Mouse (Mus musculus) CH12.LX (cell line): ENCODE measurements around the gene Acot12. TPM values are rescaled to one million over a fixed set of nuclear protein-coding genes. Genes with fewer than 3 reads are reported as not detected.

ENCODE experiments used
- DNase-seq: peaks from one replicate; pipeline ENCODE4 v3.0.0-alpha.2; 2013; ENCODE audit errors: extremely low read depth
- H3K27ac ChIP-seq: 2 replicates; pipeline ENCODE4 v1.5.1; 2012; ENCODE audit warnings: low read depth, mild to moderate bottlenecking, control low read depth, moderate library complexity; ENCODE audit not compliant: insufficient read depth
- H3K27me3 ChIP-seq: replicated peaks from 2 replicates; pipeline ENCODE3; 2012; ENCODE audit warnings: inconsistent platforms
- H3K36me3 ChIP-seq, 2 experiments: replicated peaks in 1 of 2; 2 replicates each; pipeline versions ENCODE3 to v1.6.1; 2012; ENCODE audit warnings: inconsistent platforms in 1 of 2, low read length in 1 of 2, mild to moderate bottlenecking in 1 of 2, mixed read lengths in 1 of 2, moderate library complexity in 1 of 2; ENCODE audit not compliant: control insufficient read depth in 1 of 2, insufficient read depth in 1 of 2
- H3K4me1 ChIP-seq, 2 experiments: 2 replicates each; pipeline ENCODE4 v1.6.1; 2012; ENCODE audit warnings: inconsistent platforms in 1 of 2, moderate library complexity in 1 of 2; ENCODE audit not compliant: insufficient read depth in 2 of 2, control insufficient read depth in 1 of 2
- H3K4me2 ChIP-seq: 2 replicates; pipeline ENCODE4 v1.6.1; 2012; ENCODE audit warnings: low read depth, mild to moderate bottlenecking, control low read depth; ENCODE audit not compliant: poor library complexity, insufficient read depth, severe bottlenecking
- H3K4me3 ChIP-seq, 3 experiments: fragments of 150-350 bp in 1 of 3; sonication (generic) in 1 of 3; replicated peaks in 1 of 3; 2 replicates each; pipeline versions ENCODE3 to v1.5.1; 2011 to 2012; ENCODE audit warnings: low read depth in 2 of 3, low read length in 2 of 3, mild to moderate bottlenecking in 2 of 3, moderate library complexity in 2 of 3, control low read depth in 1 of 3, improper control_type of control experiment in 1 of 3, inconsistent platforms in 1 of 3, mixed read lengths in 1 of 3; ENCODE audit not compliant: poor library complexity in 1 of 3
- H3K79me2 ChIP-seq: replicated peaks from 2 replicates; pipeline ENCODE4 v1.6.1; 2012; ENCODE audit warnings: mild to moderate bottlenecking, moderate library complexity; ENCODE audit not compliant: control insufficient read depth, poor library complexity, insufficient read depth, severe bottlenecking; ENCODE audit errors: extremely low read depth
- H3K9ac ChIP-seq: 2 replicates; pipeline ENCODE4 v1.6.1; 2012; ENCODE audit warnings: low read depth, mild to moderate bottlenecking, control low read depth, moderate library complexity; ENCODE audit not compliant: insufficient read depth
- H3K9me3 ChIP-seq: replicated peaks from 2 replicates; pipeline ENCODE3; 2012; ENCODE audit warnings: low read length, inconsistent platforms, mixed read lengths
- BHLHE40 ChIP-seq: IDR thresholded peaks from 2 replicates; pipeline ENCODE4 v1.6.1; 2011; ENCODE audit warnings: mild to moderate bottlenecking, low read depth, low read length, improper control_type of control experiment
- CHD1 ChIP-seq: IDR thresholded peaks from 2 replicates; pipeline ENCODE4 v1.6.1; 2012; ENCODE audit warnings: low read depth, low read length, improper control_type of control experiment, inconsistent platforms
- CTCF ChIP-seq, 2 experiments: IDR thresholded peaks in 1 of 2; conservative IDR thresholded peaks in 1 of 2; 2 replicates each; pipeline ENCODE4 v1.5.1; 2011 to 2012; ENCODE audit warnings: low read depth in 2 of 2, low read length in 2 of 2, improper control_type of control experiment in 1 of 2, inconsistent platforms in 1 of 2, mild to moderate bottlenecking in 1 of 2, moderate library complexity in 1 of 2
- ELF1 ChIP-seq: IDR thresholded peaks from 2 replicates; pipeline ENCODE4 v1.6.1; 2014; ENCODE audit warnings: low read depth, mild to moderate bottlenecking, inconsistent platforms, low read length, improper control_type of control experiment
- EP300 ChIP-seq: IDR thresholded peaks from 2 replicates; pipeline ENCODE4 v1.6.1; 2011; ENCODE audit warnings: low read length, improper control_type of control experiment
- JUN ChIP-seq: IDR thresholded peaks from 2 replicates; pipeline ENCODE4 v1.6.1; 2011; ENCODE audit warnings: low read depth, mild to moderate bottlenecking, low read length, improper control_type of control experiment, moderate library complexity; ENCODE audit not compliant: insufficient read depth
- KAT2A ChIP-seq: IDR thresholded peaks from 2 replicates; pipeline ENCODE4 v1.6.1; 2012; ENCODE audit warnings: low read length, improper control_type of control experiment, inconsistent platforms; ENCODE audit not compliant: insufficient replicate concordance
- MAZ ChIP-seq: IDR thresholded peaks from 2 replicates; pipeline ENCODE4 v1.6.1; 2012; ENCODE audit warnings: low read depth, mild to moderate bottlenecking, inconsistent platforms, low read length, improper control_type of control experiment, moderate library complexity
- NELFE ChIP-seq: IDR thresholded peaks from 2 replicates; pipeline ENCODE4 v1.6.1; 2011; ENCODE audit warnings: low read depth, low read length, improper control_type of control experiment
- NRF1 ChIP-seq: IDR thresholded peaks from 2 replicates; pipeline ENCODE4 v1.6.1; 2014; ENCODE audit warnings: low read depth, mild to moderate bottlenecking, inconsistent platforms, low read length, improper control_type of control experiment, moderate library complexity
- PAX5 ChIP-seq: IDR thresholded peaks from 2 replicates; pipeline ENCODE4 v1.6.1; 2012; ENCODE audit warnings: low read length, inconsistent platforms, mixed read lengths
- POLR2AphosphoS2 ChIP-seq: IDR thresholded peaks from 2 replicates; pipeline ENCODE4 v1.6.1; 2011; ENCODE audit warnings: low read depth, low read length, improper control_type of control experiment
- RCOR1 ChIP-seq: conservative IDR thresholded peaks from 2 replicates; pipeline ENCODE4 v1.6.1; 2012; ENCODE audit warnings: low read depth, mild to moderate bottlenecking, inconsistent platforms, low read length, improper control_type of control experiment
- SIN3A ChIP-seq: IDR thresholded peaks from 2 replicates; pipeline ENCODE4 v1.6.1; 2012; ENCODE audit warnings: low read length, improper control_type of control experiment, inconsistent platforms
- USF1 ChIP-seq: IDR thresholded peaks from 2 replicates; pipeline ENCODE4 v1.6.1; 2014; ENCODE audit warnings: low read depth, mild to moderate bottlenecking, inconsistent platforms, low read length, improper control_type of control experiment
- ZKSCAN1 ChIP-seq: IDR thresholded peaks from 2 replicates; pipeline ENCODE4 v1.6.1; 2012; ENCODE audit warnings: low read depth, inconsistent platforms, low read length, improper control_type of control experiment, borderline replicate concordance
- ZMIZ1 ChIP-seq: IDR thresholded peaks from 2 replicates; pipeline ENCODE4 v1.6.1; 2012; ENCODE audit warnings: low read depth, mild to moderate bottlenecking, inconsistent platforms, low read length, improper control_type of control experiment
- dilution Hi-C: fragments of 300-500 bp; cut with MboI; formaldehyde crosslinking; loops from 2 replicates; pipeline ENCODE4 v1.14.3; 2020; ENCODE audit warnings: low sequenced_read_pairs; ENCODE audit not compliant: extremely low pct_unique_long_range_greater_than_20kb, extremely low pct_ligation_motif_present
- in situ Hi-C: fragments of 300-500 bp; cut with MboI; formaldehyde crosslinking; loops from 3 replicates; pipeline ENCODE4 v1.14.3; 2019; ENCODE audit warnings: low sequenced_read_pairs, low pct_ligation_motif_present, low pct_unique_long_range_greater_than_20kb, mixed read lengths
- polyA plus RNA-seq: library from polyadenylated mRNA; unstranded; fragments of >175 nt; gene quantifications from 2 replicates; pipeline ENCODE4 v1.2.1, GENCODE M21; 2012; ENCODE audit warnings: low read depth; ENCODE audit not compliant: insufficient read length
- total RNA-seq, 2 experiments: library from RNA; depleted of rRNA; stranded (reverse); fragments of 300-350 nt in 1 of 2; fragments of >200 nt in 1 of 2; gene quantifications; 2 replicates each; pipeline ENCODE4 v1.2.3; 2012 to 2014

Acot12 gene
- total RNA-seq (2012; rRNA removed), result 0.55 and 0.97 TPM in 2 replicates
- 0.90 and 1.6 TPM in 2 replicates for total RNA-seq (2014; rRNA removed)
- polyA plus RNA-seq, result 0.83 and 0.96 TPM in 2 replicates

- H3K36me3 ChIP-seq, result no peaks in the 10 kb centered on the region
- H3K4me2 ChIP-seq, result no peak within 1 kb of the TSS
- TF ChIP-seq SIN3A (no peak), NRF1 (no peak), CTCF (conservative IDR thresholded peaks at IDR 0.05 in 1 of 2, IDR thresholded peaks at IDR 0.05 in 1 of 2; ENCODE audit: low read depth in 2 of 2, low read length in 2 of 2) (no peak), RCOR1 (no peak)
- H3K9ac ChIP-seq, result no peak within 1 kb of the TSS
- H3K27me3 ChIP-seq, result no peaks in the 10 kb centered on the region
- in situ Hi-C loops, result no loop called here
- H3K4me1 ChIP-seq, result no peaks in the 10 kb centered on the region
- H3K27ac ChIP-seq, result no peak within 1 kb of the TSS
- no peak for DNase-seq
- no peak within 1 kb of the TSS for H3K4me3 ChIP-seq
- H3K9me3 ChIP-seq, result no peaks in the 10 kb centered on the region
- no peaks in the 10 kb centered on the region for H3K79me2 ChIP-seq
- dilution Hi-C loops, result no loop called here
These were observed at the start of gene Acot12 for GRCm38 (mm10) chr13:91741280-91742047. TSS of gene Acot12 (plus strand) at chr13:91741512.

GRCm38 (mm10) chr13:91693615-91694014, 47.7 kb upstream of the Acot12 start:
- Histone ChIP-seq H3K4me2 (no peak overlapping the region), H3K27ac (no peak overlapping the region), H3K79me2 (no peaks in the 10 kb centered on the region), H3K9me3 (no peaks in the 10 kb centered on the region), H3K4me1 (peaks cover 3 to 21% of the 10 kb centered on the region in 2 experiments; a peak in 3 of 4 replicates), H3K4me3 (no peak overlapping the region), H3K27me3 (no peaks in the 10 kb centered on the region), H3K9ac (no peak overlapping the region), H3K36me3 (no peaks in the 10 kb centered on the region)
- in situ Hi-C loops, result no loop called here
- dilution Hi-C loops, result no loop called here
- DNase-seq, result no peak
- no peak for TF ChIP-seq ZKSCAN1
- TF ChIP-seq EP300, result no peak
- TF ChIP-seq CTCF (conservative IDR thresholded peaks at IDR 0.05 in 1 of 2, IDR thresholded peaks at IDR 0.05 in 1 of 2; ENCODE audit: low read depth in 2 of 2, low read length in 2 of 2), result no peak
- no peak for TF ChIP-seq ZMIZ1
- TF ChIP-seq NRF1, result no peak
- TF ChIP-seq POLR2AphosphoS2, result no peak
- TF ChIP-seq RCOR1, result no peak
- no peak for TF ChIP-seq BHLHE40

- H3K4me1 ChIP-seq, result peaks cover 3 to 21% of the 10 kb centered on the region in 2 experiments; a peak in 3 of 4 replicates
- no peaks in the 10 kb centered on the region for H3K9me3 ChIP-seq
- H3K4me2 ChIP-seq, result no peak overlapping the region
- no peak for TF ChIP-seq KAT2A
- TF ChIP-seq ELF1, result no peak
- TF ChIP-seq JUN, result no peak
- no peak for TF ChIP-seq USF1
- no peak for TF ChIP-seq SIN3A
- no peak for TF ChIP-seq EP300
- no peak for TF ChIP-seq CHD1
- TF ChIP-seq NELFE, result no peak
- no peak for TF ChIP-seq PAX5
- TF ChIP-seq MAZ, result no peak
- in situ Hi-C loops, result no loop called here
- H3K36me3 ChIP-seq, result no peaks in the 10 kb centered on the region
- DNase-seq, result no peak
- no peaks in the 10 kb centered on the region for H3K27me3 ChIP-seq
- no peak overlapping the region for H3K27ac ChIP-seq
- dilution Hi-C loops, result no loop called here
- H3K79me2 ChIP-seq, result no peaks in the 10 kb centered on the region
- H3K9ac ChIP-seq, result no peak overlapping the region
- H3K4me3 ChIP-seq, result no peak overlapping the region
These were observed 45.9 kb upstream of the Acot12 start for GRCm38 (mm10) chr13:91695406-91695805.
